Mouse (Mus musculus): ENCODE results near the gene Cacng3. TPM values are rescaled to one million over a fixed set of nuclear protein-coding genes. Genes with fewer than 3 reads are reported as not detected.

The Cacng3 gene
- polyA plus RNA-seq, 2 experiments: 0.06 TPM; not detected in 1

- Histone ChIP-seq H3K9ac (ENCODE audit: low read depth, low read length, severe bottlenecking) (no peak overlapping the region), H3K4me2 (replicated peaks; ENCODE audit: low read depth, low read length, severe bottlenecking) (no peak overlapping the region), H3K36me3 (ENCODE audit: control insufficient read depth, insufficient read depth, low read length) (no peaks in the 10 kb centered on the region), H3K9me3 (ENCODE audit: control insufficient read depth, low read length) (no peaks in the 10 kb centered on the region), H3K27me3 (ENCODE audit: control insufficient read depth, insufficient read depth, low read length) (no peaks in the 10 kb centered on the region), H3K4me1 (ENCODE audit: control insufficient read depth, insufficient read depth, low read length) (no peaks in the 10 kb centered on the region), H3K27ac (replicated peaks; ENCODE audit: low read depth, low read length) (no peak overlapping the region), H3K4me3 (replicated peaks; ENCODE audit: low read length) (no peak overlapping the region)
- ATAC-seq (ENCODE audit: low FRiP score, low read depth): no peak
- 59% methylated on average over 3 of the region's 3 CpGs for WGBS
- TF ChIP-seq POLR2A (IDR thresholded peaks at IDR 0.05; ENCODE audit: borderline replicate concordance, extremely low read depth, insufficient read depth, insufficient read length): no peak
- DNase-seq (ENCODE audit: low spot score): no peak
Observed at GRCm38 (mm10) chr7:122631151-122631550, 39.1 kb upstream of the Cacng3 start.

GRCm38 (mm10) chr7:122632946-122633345, 37.3 kb upstream of the Cacng3 start:
- no peaks in the 10 kb centered on the region for H3K9me3 ChIP-seq (ENCODE audit: control insufficient read depth, low read length)
- H3K4me1 ChIP-seq (ENCODE audit: control insufficient read depth, insufficient read depth, low read length): no peaks in the 10 kb centered on the region
- H3K9ac ChIP-seq (ENCODE audit: low read depth, low read length, severe bottlenecking): no peak overlapping the region
- no peak overlapping the region for H3K4me2 ChIP-seq (replicated peaks; ENCODE audit: low read depth, low read length, severe bottlenecking)
- H3K27me3 ChIP-seq (ENCODE audit: control insufficient read depth, insufficient read depth, low read length): no peaks in the 10 kb centered on the region
- ATAC-seq (ENCODE audit: low FRiP score, low read depth): no peak
- H3K4me3 ChIP-seq (replicated peaks; ENCODE audit: low read length): no peak overlapping the region
- WGBS: 85% methylated on average over 5 of the region's 5 CpGs
- H3K36me3 ChIP-seq (ENCODE audit: control insufficient read depth, insufficient read depth, low read length): no peaks in the 10 kb centered on the region
- H3K27ac ChIP-seq (replicated peaks; ENCODE audit: low read depth, low read length): no peak overlapping the region
- no peak for TF ChIP-seq POLR2A (IDR thresholded peaks at IDR 0.05; ENCODE audit: borderline replicate concordance, extremely low read depth, insufficient read depth, insufficient read length)
- no peak for DNase-seq (ENCODE audit: low spot score)

GRCm38 (mm10) chr7:122633463-122633862, 36.8 kb upstream of the Cacng3 start:
- no peak for TF ChIP-seq POLR2A (IDR thresholded peaks at IDR 0.05; ENCODE audit: borderline replicate concordance, extremely low read depth, insufficient read depth, insufficient read length)
- H3K27me3 ChIP-seq (ENCODE audit: control insufficient read depth, insufficient read depth, low read length): no peaks in the 10 kb centered on the region
- no peaks in the 10 kb centered on the region for H3K36me3 ChIP-seq (ENCODE audit: control insufficient read depth, insufficient read depth, low read length)
- no peaks in the 10 kb centered on the region for H3K9me3 ChIP-seq (ENCODE audit: control insufficient read depth, low read length)
- no peak overlapping the region for H3K4me3 ChIP-seq (replicated peaks; ENCODE audit: low read length)
- ATAC-seq (ENCODE audit: low FRiP score, low read depth) (no peak), DNase-seq (ENCODE audit: low spot score) (no peak)
- H3K27ac ChIP-seq (replicated peaks; ENCODE audit: low read depth, low read length): no peak overlapping the region
- 88% methylated on average over 5 of the region's 5 CpGs for WGBS
- no peak overlapping the region for H3K9ac ChIP-seq (ENCODE audit: low read depth, low read length, severe bottlenecking)
- H3K4me1 ChIP-seq (ENCODE audit: control insufficient read depth, insufficient read depth, low read length): no peaks in the 10 kb centered on the region
- H3K4me2 ChIP-seq (replicated peaks; ENCODE audit: low read depth, low read length, severe bottlenecking): no peak overlapping the region

GRCm38 (mm10) chr7:122643676-122644075, 26.6 kb upstream of the Cacng3 start:
- H3K27ac ChIP-seq (replicated peaks; ENCODE audit: low read depth, low read length): no peak overlapping the region
- H3K4me1 ChIP-seq (ENCODE audit: control insufficient read depth, insufficient read depth, low read length): no peaks in the 10 kb centered on the region
- no peaks in the 10 kb centered on the region for H3K27me3 ChIP-seq (ENCODE audit: control insufficient read depth, insufficient read depth, low read length)
- no peak overlapping the region for H3K4me3 ChIP-seq (replicated peaks; ENCODE audit: low read length)
- WGBS: 93% methylated on average over 8 of the region's 8 CpGs
- TF ChIP-seq POLR2A (IDR thresholded peaks at IDR 0.05; ENCODE audit: borderline replicate concordance, extremely low read depth, insufficient read depth, insufficient read length): no peak
- H3K9me3 ChIP-seq (ENCODE audit: control insufficient read depth, low read length): no peaks in the 10 kb centered on the region
- no peak overlapping the region for H3K4me2 ChIP-seq (replicated peaks; ENCODE audit: low read depth, low read length, severe bottlenecking)
- no peaks in the 10 kb centered on the region for H3K36me3 ChIP-seq (ENCODE audit: control insufficient read depth, insufficient read depth, low read length)
- H3K9ac ChIP-seq (ENCODE audit: low read depth, low read length, severe bottlenecking): no peak overlapping the region
- DNase-seq (ENCODE audit: low spot score) (no peak), ATAC-seq (ENCODE audit: low FRiP score, low read depth) (no peak)

GRCm38 (mm10) chr7:122649306-122649705, 21.0 kb upstream of the Cacng3 start:
- no peak for TF ChIP-seq POLR2A (IDR thresholded peaks at IDR 0.05; ENCODE audit: borderline replicate concordance, extremely low read depth, insufficient read depth, insufficient read length)
- H3K4me1 ChIP-seq (ENCODE audit: control insufficient read depth, insufficient read depth, low read length): no peaks in the 10 kb centered on the region
- DNase-seq (ENCODE audit: low spot score): no peak
- 78% methylated on average over 10 of the region's 10 CpGs for WGBS
- ATAC-seq (ENCODE audit: low FRiP score, low read depth): no peak
- H3K9ac ChIP-seq (ENCODE audit: low read depth, low read length, severe bottlenecking): no peak overlapping the region
- H3K27ac ChIP-seq (replicated peaks; ENCODE audit: low read depth, low read length): no peak overlapping the region
- no peak overlapping the region for H3K4me3 ChIP-seq (replicated peaks; ENCODE audit: low read length)
- H3K9me3 ChIP-seq (ENCODE audit: control insufficient read depth, low read length): no peaks in the 10 kb centered on the region
- no peaks in the 10 kb centered on the region for H3K36me3 ChIP-seq (ENCODE audit: control insufficient read depth, insufficient read depth, low read length)
- H3K4me2 ChIP-seq (replicated peaks; ENCODE audit: low read depth, low read length, severe bottlenecking): no peak overlapping the region
- H3K27me3 ChIP-seq (ENCODE audit: control insufficient read depth, insufficient read depth, low read length): no peaks in the 10 kb centered on the region

GRCm38 (mm10) chr7:122652523-122652922, 17.8 kb upstream of the Cacng3 start:
- no peak for TF ChIP-seq POLR2A (IDR thresholded peaks at IDR 0.05; ENCODE audit: borderline replicate concordance, extremely low read depth, insufficient read depth, insufficient read length)
- no peak overlapping the region for H3K27ac ChIP-seq (replicated peaks; ENCODE audit: low read depth, low read length)
- no peaks in the 10 kb centered on the region for H3K27me3 ChIP-seq (ENCODE audit: control insufficient read depth, insufficient read depth, low read length)
- WGBS: 76% methylated on average over 3 of the region's 3 CpGs
- no peak overlapping the region for H3K4me3 ChIP-seq (replicated peaks; ENCODE audit: low read length)
- DNase-seq (ENCODE audit: low spot score) (no peak), ATAC-seq (ENCODE audit: low FRiP score, low read depth) (no peak)
- no peaks in the 10 kb centered on the region for H3K4me1 ChIP-seq (ENCODE audit: control insufficient read depth, insufficient read depth, low read length)
- no peak overlapping the region for H3K9ac ChIP-seq (ENCODE audit: low read depth, low read length, severe bottlenecking)
- H3K4me2 ChIP-seq (replicated peaks; ENCODE audit: low read depth, low read length, severe bottlenecking): no peak overlapping the region
- H3K9me3 ChIP-seq (ENCODE audit: control insufficient read depth, low read length): no peaks in the 10 kb centered on the region
- H3K36me3 ChIP-seq (ENCODE audit: control insufficient read depth, insufficient read depth, low read length): no peaks in the 10 kb centered on the region

Data from limb, embryonic 14.5 days (tissue).